Mouse (Mus musculus) thymus, postnatal 36 days (tissue): ENCODE data around the gene Anxa6.

Source experiments
- DNase-seq, 2 experiments: peaks; one replicate each; pipeline ENCODE4 v3.0.0; 2022; ENCODE audit warnings: mixed read lengths in 2 of 2

Gene Anxa6

DNA sequence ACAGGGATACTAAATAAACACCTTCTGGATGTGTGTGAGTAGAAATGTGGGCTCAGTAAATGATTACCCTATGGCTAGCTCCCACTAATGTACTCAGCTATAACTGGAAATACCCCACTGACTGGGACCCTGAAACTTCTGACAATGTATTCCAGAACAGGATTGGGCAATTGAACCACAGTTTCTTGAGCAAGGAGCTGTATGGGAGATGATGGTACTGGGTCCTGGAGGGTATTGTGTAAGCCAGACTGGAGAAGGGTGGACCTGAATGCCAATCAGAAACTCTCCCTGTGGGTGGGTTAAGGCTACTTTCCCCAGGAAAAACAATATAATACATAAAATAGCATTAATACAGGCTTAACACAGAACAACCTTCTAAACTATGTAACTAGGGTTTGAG, 43.3 kb downstream of the Anxa6 start:
- no peak for DNase-seq

DNA sequence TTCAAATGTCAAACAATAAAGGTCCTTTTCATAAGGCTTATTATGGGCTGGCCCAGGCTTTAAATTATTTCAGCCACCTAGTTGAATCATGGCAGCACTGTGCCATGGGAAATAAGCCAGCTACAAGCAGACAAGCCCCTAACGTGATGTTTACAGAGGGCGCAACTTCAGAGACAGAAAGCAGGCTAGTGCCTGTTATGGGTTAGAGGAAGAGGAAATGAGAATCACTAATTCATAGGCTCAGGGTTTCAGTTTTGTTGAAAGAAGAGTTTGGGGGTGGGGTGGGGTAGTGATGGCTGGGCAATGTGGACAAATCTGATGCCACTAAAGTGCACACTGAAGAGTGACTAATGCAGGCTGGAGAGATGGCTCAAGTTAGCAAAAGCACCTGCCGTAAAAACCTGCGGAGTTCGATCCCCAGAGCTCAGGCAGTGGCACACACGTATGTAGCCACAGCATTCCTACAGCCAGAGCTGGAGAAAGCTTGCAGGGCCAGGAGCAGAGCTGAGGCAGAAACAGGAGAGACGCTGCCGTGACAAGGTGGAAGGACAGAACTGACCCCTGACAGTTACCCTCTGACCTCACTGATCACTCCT, 44.4 kb downstream of the Anxa6 start:
- DNase-seq = no peak

DNA sequence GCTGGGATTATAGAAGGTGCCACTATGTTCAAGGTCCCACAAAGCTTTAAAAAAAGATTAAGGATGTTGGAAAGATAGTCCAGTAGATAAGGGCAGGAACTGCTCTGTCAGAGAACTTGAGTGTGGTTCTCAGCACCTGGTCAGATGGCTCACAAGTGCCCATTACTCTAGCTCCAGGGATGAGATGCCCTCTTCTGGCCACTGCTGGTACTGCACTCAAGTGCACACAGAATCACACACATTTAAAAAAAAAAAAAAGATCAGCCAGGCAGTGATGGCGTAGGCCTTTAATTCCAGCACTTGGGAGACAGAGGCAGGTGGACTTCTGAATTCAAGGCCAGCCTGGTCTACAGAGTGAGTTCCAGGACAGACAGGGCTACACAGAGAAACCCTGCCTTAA, 45.3 kb downstream of the Anxa6 start:
- peak; percentile 44 to 50 for DNase-seq

- DNase-seq = no peak
Observed at GRCm38 (mm10) chr11:54985086-54985485, 48.2 kb downstream of the Anxa6 start.

DNA sequence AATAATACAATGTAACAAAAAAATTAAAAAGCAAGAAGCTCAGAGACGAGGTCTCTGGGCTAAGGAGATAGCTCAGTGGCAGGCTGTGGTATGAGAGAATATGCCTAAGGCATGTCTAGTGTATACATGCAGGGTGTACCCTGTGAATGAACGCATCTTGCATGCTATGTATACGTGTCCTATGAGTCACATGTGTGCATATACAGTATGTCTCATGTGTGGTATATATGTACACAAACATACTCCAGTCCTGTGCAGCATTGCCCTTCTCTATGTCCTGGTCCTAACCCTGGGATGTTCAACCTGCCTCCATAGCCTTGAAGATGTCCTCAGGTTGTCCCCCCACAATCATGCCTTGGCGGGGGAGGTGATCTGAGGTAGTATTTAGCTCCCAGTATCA, 48.7 kb downstream of the Anxa6 start:
- no peak for DNase-seq

DNA sequence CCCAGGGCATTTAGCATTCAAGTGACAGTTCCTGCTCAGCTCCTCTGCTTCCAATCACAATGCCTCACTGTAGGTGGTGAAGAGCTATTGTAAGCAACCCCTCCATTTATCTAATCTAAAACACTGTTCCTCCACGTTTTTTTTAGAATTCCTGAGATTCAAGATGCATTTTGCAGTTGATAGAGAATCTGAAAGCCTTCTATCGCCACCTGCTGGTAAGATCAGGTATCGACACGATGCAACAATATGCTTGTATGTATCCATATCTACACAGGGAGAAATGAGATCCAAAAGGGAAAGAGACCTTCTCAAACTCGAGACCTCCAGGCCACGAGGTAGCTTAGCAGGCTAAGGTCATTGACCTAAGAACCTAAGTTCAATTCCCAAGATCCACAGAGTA, 49.2 kb downstream of the Anxa6 start:
- peak; percentile 53 to 67 for DNase-seq

- no peak for DNase-seq
Observed at GRCm38 (mm10) chr11:54982520-54982919, 50.7 kb downstream of the Anxa6 start.

DNA sequence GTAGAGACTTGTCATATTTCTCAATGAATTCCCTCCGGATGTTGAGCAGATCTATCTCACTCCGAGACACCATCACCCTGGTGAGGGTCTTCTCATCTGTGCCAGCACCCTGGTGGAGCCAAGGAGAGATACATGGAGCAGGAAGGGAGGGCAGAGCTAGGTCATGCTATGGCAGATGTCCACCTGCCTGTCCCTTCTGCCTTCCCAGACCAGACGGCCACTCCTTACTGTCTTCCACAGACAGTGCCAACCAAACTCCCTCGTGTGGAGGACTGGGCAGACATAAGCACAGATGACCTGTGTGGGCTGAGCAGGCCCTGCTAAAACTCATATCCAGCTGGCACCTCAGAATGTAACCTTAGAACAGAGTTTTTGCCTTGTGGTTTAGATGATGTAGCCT, 51.6 kb downstream of the Anxa6 start:
- no peak for DNase-seq

- no peak for DNase-seq
Observed at GRCm38 (mm10) chr11:54977385-54977937, 55.8 kb downstream of the Anxa6 start.

- DNase-seq = no peak
Observed at GRCm38 (mm10) chr11:54976351-54976750, 56.9 kb downstream of the Anxa6 start.

DNA sequence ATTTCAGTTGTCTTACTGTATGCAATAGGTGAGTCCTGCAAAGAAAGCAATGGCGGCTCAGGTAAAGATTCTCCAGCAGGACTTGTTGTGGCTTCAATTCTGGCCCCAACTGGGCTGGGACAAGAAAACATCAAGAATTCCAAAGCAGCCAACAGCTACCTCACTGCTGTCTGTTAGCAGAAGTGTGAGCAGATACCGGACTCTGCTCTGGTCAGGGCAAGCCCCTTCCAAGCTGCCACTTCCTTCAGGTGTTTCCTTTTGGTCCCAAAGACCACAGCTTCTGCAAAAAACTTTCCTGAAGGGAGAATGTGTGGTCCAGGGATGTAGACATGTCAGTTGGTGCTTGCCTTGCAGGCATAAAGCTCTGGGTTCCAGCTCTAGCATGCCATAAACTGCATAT, 57.5 kb downstream of the Anxa6 start:
- no peak for DNase-seq

GRCm38 (mm10) chr11:54975340-54975739, 57.9 kb downstream of the Anxa6 start:
- no peak for DNase-seq

DNA sequence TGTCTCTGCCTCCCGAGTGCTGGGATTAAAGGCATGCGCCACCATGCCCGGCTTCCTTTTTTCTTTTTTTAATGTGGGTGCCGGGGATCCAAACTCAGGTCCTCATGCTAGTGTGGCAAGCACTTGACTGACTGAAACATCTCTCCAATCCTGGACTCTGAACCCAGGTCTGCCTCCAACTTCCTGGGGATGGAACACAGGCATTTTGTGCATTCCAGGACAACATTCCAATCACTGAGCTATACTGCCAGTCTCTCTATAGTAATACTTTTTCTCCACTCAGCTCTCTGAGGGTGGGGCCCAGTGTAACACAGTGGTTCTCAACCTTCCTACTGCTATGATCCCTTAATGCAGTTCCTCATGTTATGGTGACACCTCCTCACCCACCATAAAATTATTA, 58.6 kb downstream of the Anxa6 start:
- DNase-seq = no peak

- peak; percentile 80 to 89 for DNase-seq
Observed at GRCm38 (mm10) chr11:54973481-54974212, 59.6 kb downstream of the Anxa6 start.

GRCm38 (mm10) chr11:54972789-54973188, 60.5 kb downstream of the Anxa6 start:
- no peak for DNase-seq

GRCm38 (mm10) chr11:54972049-54972723, 61.1 kb downstream of the Anxa6 start:
- peak; percentile 49 to 59 for DNase-seq

GRCm38 (mm10) chr11:54971365-54972048, 61.7 kb downstream of the Anxa6 start:
- DNase-seq = no peak

DNA sequence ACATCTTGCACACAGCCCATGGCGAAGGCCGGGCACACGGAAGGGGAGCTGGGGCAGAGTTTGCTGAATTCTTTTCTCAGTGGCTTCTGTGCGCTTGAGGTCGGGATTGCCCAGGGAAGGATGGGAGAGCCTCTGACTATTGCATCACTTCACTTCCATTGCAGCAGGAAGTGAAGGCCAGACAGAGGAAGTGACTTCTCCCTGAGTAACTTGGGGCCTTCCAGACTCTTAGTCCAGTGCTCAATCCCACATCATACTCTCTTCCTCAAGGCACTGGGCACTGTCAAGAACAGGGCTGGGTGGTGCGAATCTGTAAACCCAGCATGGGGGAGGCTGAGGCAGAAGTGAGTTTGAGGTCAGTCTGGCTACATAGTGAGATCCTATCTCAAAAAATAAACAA, 68.0 kb downstream of the Anxa6 start:
- no peak for DNase-seq

DNA sequence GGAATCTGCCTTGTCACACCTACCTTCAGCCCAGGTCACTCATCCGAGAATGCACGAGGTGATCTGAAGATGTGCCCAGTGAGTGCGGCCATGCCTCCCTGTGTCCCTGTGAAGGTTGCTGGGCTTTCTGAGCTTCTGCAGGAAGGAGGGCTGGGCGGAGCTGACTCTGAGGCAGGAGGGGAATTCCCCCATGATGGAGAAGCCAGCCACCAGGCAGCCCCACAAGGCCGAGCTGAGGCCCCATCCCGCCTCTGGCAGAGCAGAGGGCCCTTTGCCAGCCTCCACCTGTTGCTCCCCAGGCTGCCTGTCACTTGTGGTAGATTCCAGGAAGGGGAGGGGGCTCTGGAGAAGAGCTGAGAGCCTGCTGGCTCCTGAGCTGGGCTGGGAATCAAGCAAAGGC, 70.4 kb downstream of the Anxa6 start, which contains the start of gene Tnip1:
Tnip1 (minus strand) TSS at position 108 of the 400 bp plus-strand sequence.
- DNase-seq = peak; percentile 35 to 59

- no peak for DNase-seq
Observed at GRCm38 (mm10) chr11:54961921-54962320, 71.3 kb downstream of the Anxa6 start.

GRCm38 (mm10) chr11:54961164-54961850, 71.9 kb downstream of the Anxa6 start:
- DNase-seq = no peak

GRCm38 (mm10) chr11:54960251-54960650, 73.0 kb downstream of the Anxa6 start:
- DNase-seq = no peak
